Comparison of ENCODE assay signal across 13 mouse cellular contexts in genomic region chr12:75487500-75487899, GRCm38 (mm10).
"Had no signal": no experiment of that assay in that cellular context is flagged by ENCODE, and none has a peak within 500 bp of the region (broad histone marks: within the 10 kb centered on the region; RNA-seq: fewer than 3 reads in every experiment).

No protein-coding gene starts in this region.

- H3K9me3 ChIP-seq: limb, embryonic 15.5 days; midbrain, embryonic 13.5 days had no signal

- H3K27ac ChIP-seq: kidney, postnatal 0 days; limb, embryonic 15.5 days; midbrain, embryonic 13.5 days had no signal

- H3K9ac ChIP-seq: limb, embryonic 15.5 days; midbrain, embryonic 13.5 days had no signal

- H3K4me3 ChIP-seq: limb, embryonic 15.5 days; midbrain, embryonic 13.5 days had no signal

- ATAC-seq: hindbrain, embryonic 16.5 days; inflammation-experienced regulatory T-cells, adult 6 months; midbrain, embryonic 13.5 days had no signal

- DNase-seq: kidney, adult 8-10 months; kidney, postnatal 36 days; layer of hippocampus, adult 9-11 months; layer of hippocampus, postnatal 36 days; lung, adult 2 months; lung, postnatal 36 days; right cerebral cortex, postnatal 14 days; thymus, postnatal 4 days had no signal

- H3K27me3 ChIP-seq: limb, embryonic 15.5 days; midbrain, embryonic 13.5 days had no signal

- H3K4me1 ChIP-seq: limb, embryonic 15.5 days; midbrain, embryonic 13.5 days had no signal

- H3K4me2 ChIP-seq: limb, embryonic 15.5 days; midbrain, embryonic 13.5 days had no signal
